Mouse (Mus musculus) heart, adult 2 months (tissue): ENCODE data around the gene Cux2.

Source experiments
- CTCF ChIP-seq: fragments of 200-600 bp; IDR thresholded peaks from 2 replicates; pipeline ENCODE4 v1.8.1; 2022; ENCODE audit warnings: antibody characterized with exemption, mild to moderate bottlenecking, moderate library complexity
- EP300 ChIP-seq: fragments of 200-500 bp; IDR thresholded peaks from 2 replicates; pipeline ENCODE4 v1.6.1; 2011; ENCODE audit warnings: low read depth, low read length, control low read depth; ENCODE audit not compliant: insufficient read depth
- POLR2A ChIP-seq: fragments of 200-500 bp; IDR thresholded peaks from 2 replicates; pipeline ENCODE4 v1.6.1; 2011; ENCODE audit warnings: mild to moderate bottlenecking, low read depth, low read length, control low read depth; ENCODE audit not compliant: insufficient read depth

DNA sequence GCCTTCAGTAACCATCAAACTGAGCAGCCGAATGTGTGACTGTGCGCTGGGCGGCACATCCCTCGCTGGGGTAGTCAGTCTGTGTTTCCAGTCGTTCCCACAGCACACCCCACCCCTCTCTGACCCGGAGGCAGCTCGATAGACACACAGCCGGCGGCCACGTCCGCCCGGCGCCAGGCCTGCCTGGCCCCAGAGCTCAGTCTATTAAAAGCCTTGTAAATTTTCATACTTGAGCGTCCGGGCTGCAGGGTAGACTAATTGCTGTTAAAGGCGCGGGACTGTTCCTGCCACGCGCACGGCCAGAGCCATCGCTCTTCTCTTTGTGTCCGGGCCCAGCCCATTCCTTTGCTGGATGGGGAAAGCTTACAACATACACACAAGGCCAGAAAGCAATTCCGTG lies 135.9 kb downstream of the Cux2 start:
- no peak for TF ChIP-seq POLR2A
- no peak for TF ChIP-seq EP300
- no peak for TF ChIP-seq CTCF
